Comparison of ENCODE assay signal across 16 mouse cellular contexts in the genomic region with DNA sequence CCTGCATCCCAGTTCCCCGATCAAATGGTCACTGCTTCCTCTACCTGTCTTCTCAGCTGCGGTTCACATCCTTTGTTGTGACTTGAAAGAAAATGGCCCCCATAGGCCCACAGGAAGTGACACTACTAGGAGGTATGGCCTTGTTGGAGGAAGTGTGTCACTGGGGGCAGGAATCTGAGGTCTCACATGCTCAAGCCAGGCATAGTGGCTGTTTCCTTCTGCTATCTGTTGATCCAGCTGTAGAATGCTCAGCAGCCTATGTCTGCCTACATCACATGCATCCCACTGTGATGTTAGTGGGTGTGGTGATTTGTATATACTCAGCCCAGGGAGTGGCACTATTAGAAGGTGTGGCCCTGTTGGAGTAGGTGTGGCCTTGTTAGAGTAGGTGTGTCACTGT.
DNase-seq lines count a peak whose midpoint lies in the region; ATAC-seq and TF ChIP-seq lines count a peak whose summit lies in the region.
"Had no signal": no experiment of that assay in that cellular context is flagged by ENCODE, and none has a peak within 500 bp of the region (broad histone marks: within the 10 kb centered on the region; RNA-seq: fewer than 3 reads in every experiment).

No protein-coding gene starts in this region.

- 54% methylated on average over 2 of the region's 2 CpGs for WGBS in spleen, adult 2 months

- DNase-seq in spleen, adult 2 months (ENCODE audit: low read depth in 1 of 2, low spot score in 2 of 2) = peak; percentile 26 to 75
- no peak for DNase-seq in spleen, postnatal 14 days (ENCODE audit: low spot score in 2 of 2)
- DNase-seq in ES-CJ7 (ENCODE audit: low read depth, low spot score) = peak; percentile 83
- peak; percentile 90 for DNase-seq in splenic B cell, adult 2 months (ENCODE audit: low read depth, low spot score)
- DNase-seq in gastrocnemius, adult 8-10 months (ENCODE audit: low spot score in 2 of 2) = no peak
- no peak for DNase-seq in frontal cortex, postnatal 25 days (ENCODE audit: low spot score in 2 of 2)
- DNase-seq in cerebellum, adult 8-10 months = no peak
- DNase-seq: cerebellum, adult 9-10 months; thymus, postnatal 36 days had no signal

- no peak overlapping the region for H3K4me3 ChIP-seq in spleen, adult 2 months (ENCODE audit: extremely low read depth, insufficient read depth, insufficient read length)
- H3K4me3 ChIP-seq: forebrain, embryonic 10.5 days; heart, embryonic 12.5 days; intestine, embryonic 15.5 days; liver, embryonic 15.5 days; myocyte had no signal

- H3K27ac ChIP-seq in spleen, adult 2 months (ENCODE audit: insufficient read depth, low read length) = peak overlapping the region; percentile 63; the same call in 1 of the 2 replicates
- H3K27ac ChIP-seq: forebrain, embryonic 10.5 days; intestine, embryonic 15.5 days; liver, embryonic 15.5 days had no signal

- H3K4me1 ChIP-seq in spleen, adult 2 months (ENCODE audit: control insufficient read depth, insufficient read depth, insufficient read length) = peaks cover 38% of the 10 kb centered on the region
- H3K4me1 ChIP-seq: forebrain, embryonic 10.5 days had no signal

- ATAC-seq in inflammation-experienced regulatory T-cells, adult 6 months = peak; percentile 72
- ATAC-seq: intestine, embryonic 15.5 days had no signal

- no peaks in the 10 kb centered on the region for H3K27me3 ChIP-seq in spleen, adult 2 months (ENCODE audit: control insufficient read depth, insufficient read depth, low read length)
- no peaks in the 10 kb centered on the region for H3K27me3 ChIP-seq in splenic B cell, adult 2 months (ENCODE audit: control insufficient read depth, insufficient read depth, low read length, poor library complexity, severe bottlenecking)
- H3K27me3 ChIP-seq: heart, embryonic 12.5 days; intestine, embryonic 15.5 days; liver, embryonic 15.5 days had no signal

- TF ChIP-seq CTCF in spleen, adult 2 months (IDR thresholded peaks at IDR 0.05; ENCODE audit: extremely low read depth, insufficient read depth, insufficient read length, insufficient replicate concordance) = no peak

- no peaks in the 10 kb centered on the region for H3K36me3 ChIP-seq in spleen, adult 2 months (ENCODE audit: control insufficient read depth, insufficient read depth, low read length)
- H3K36me3 ChIP-seq in splenic B cell, adult 2 months (ENCODE audit: control insufficient read depth, insufficient read depth, low read length, poor library complexity, severe bottlenecking) = no peaks in the 10 kb centered on the region
- H3K36me3 ChIP-seq: forebrain, embryonic 10.5 days; G1E; heart, embryonic 12.5 days; intestine, embryonic 15.5 days; liver, embryonic 15.5 days had no signal

- TF ChIP-seq POLR2A in spleen, adult 2 months (IDR thresholded peaks at IDR 0.05; ENCODE audit: low read depth, low read length) = no peak

Comparison
In these comparisons a context has a peak if more than half of its experiments do, and no peak if none do; other contexts are left out.
1. DNase-seq: peak in spleen, adult 2 months (2 of 2), ES-CJ7 (single experiment) and splenic B cell, adult 2 months (single experiment); none in spleen, postnatal 14 days (0 of 2), gastrocnemius, adult 8-10 months (0 of 2), frontal cortex, postnatal 25 days (0 of 2) and cerebellum, adult 8-10 months (single experiment).